Mouse (Mus musculus): ENCODE results near the gene Olfr1283. TPM values are rescaled to one million over a fixed set of nuclear protein-coding genes. Genes with fewer than 3 reads are reported as not detected.
"Not testable (repeated sequence)": the region's sequence is repeated elsewhere in the genome, so short reads cannot be mapped to it uniquely, and the experiment has no call there.

The Olfr1283 gene
- not detected in 2 replicates for polyA plus RNA-seq (2014; fragmentation: Nextera tagmentation; extraction: Ambion mirVana)

DNA sequence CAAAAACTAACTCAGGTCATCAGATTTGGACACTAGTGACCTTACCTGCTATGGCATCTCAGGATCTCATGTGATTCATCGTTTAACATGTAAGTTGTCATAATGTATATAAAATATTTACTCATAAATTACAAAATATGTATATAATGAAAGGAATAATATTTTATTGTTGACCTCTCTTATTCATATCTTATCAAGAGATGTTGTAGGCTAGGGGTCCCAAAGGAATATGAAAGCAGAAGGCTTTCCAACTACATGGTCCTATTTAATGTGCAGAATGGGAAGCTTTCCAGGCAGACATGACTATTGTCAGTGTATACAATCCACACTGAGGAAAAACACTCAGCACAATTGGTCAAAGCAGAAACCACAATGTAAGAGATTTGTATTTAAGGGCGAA lies at the start of gene Olfr1283:
Gene Olfr1283 (plus strand): TSS at position 301 of the 400 bp plus-strand sequence.
- no peaks in the 10 kb centered on the region for H3K4me1 ChIP-seq (ENCODE audit: control insufficient read depth, insufficient read depth, low read length)
- H3K9me3 ChIP-seq (replicated peaks; ENCODE audit: control insufficient read depth, low read length) = no peaks in the 10 kb centered on the region
- H3K27ac ChIP-seq (ENCODE audit: low read depth, low read length) = no peak within 1 kb of the TSS
- H3K36me3 ChIP-seq (ENCODE audit: control insufficient read depth, insufficient read depth, low read length) = no peaks in the 10 kb centered on the region
- WGBS = 81% methylated on average over 2 of the region's 2 CpGs
- DNase-seq (ENCODE audit: low spot score) (no peak), ATAC-seq (no peak)
- H3K27me3 ChIP-seq (replicated peaks; ENCODE audit: control insufficient read depth, insufficient read depth, low read length) = no peaks in the 10 kb centered on the region
- H3K4me3 ChIP-seq (ENCODE audit: low read depth, low read length) = no peak within 1 kb of the TSS
- no peak within 1 kb of the TSS for H3K4me2 ChIP-seq (ENCODE audit: low read length)
- H3K9ac ChIP-seq (ENCODE audit: low read length) = no peak within 1 kb of the TSS

DNA sequence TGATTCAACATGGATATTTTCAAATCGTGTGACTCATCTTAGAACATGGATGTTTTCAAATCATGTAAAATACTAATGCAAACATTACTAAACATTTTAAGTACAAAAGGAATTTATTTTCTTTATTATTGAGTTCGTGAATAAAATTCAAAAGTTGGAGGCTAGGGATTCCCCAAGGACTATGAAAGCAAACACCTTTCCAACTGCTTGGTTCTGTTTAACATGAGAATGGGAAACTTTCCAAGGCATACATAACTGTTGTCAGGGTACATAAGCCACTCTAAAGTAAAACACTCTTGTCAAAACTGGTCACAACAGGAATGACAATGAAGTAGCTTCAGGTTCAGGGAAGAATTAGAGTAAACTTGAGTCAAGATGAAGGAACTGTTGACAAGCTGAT lies 40.4 kb upstream of the Olfr1283 start, which contains the start of gene Olfr1281:
Gene Olfr1281 (plus strand): TSS at position 301 of the 400 bp plus-strand sequence.
- WGBS = 81% methylated on average over 2 of the region's 2 CpGs
- Histone ChIP-seq H3K4me2 (ENCODE audit: low read length) (no peak within 1 kb of the TSS), H3K27me3 (replicated peaks; ENCODE audit: control insufficient read depth, insufficient read depth, low read length) (no peaks in the 10 kb centered on the region), H3K4me3 (ENCODE audit: low read depth, low read length) (no peak within 1 kb of the TSS), H3K4me1 (ENCODE audit: control insufficient read depth, insufficient read depth, low read length) (no peaks in the 10 kb centered on the region), H3K9me3 (replicated peaks; ENCODE audit: control insufficient read depth, low read length) (no peaks in the 10 kb centered on the region), H3K36me3 (ENCODE audit: control insufficient read depth, insufficient read depth, low read length) (no peaks in the 10 kb centered on the region), H3K27ac (ENCODE audit: low read depth, low read length) (no peak within 1 kb of the TSS), H3K9ac (ENCODE audit: low read length) (no peak within 1 kb of the TSS)
- DNase-seq (ENCODE audit: low spot score) (no peak), ATAC-seq (no peak)

DNA sequence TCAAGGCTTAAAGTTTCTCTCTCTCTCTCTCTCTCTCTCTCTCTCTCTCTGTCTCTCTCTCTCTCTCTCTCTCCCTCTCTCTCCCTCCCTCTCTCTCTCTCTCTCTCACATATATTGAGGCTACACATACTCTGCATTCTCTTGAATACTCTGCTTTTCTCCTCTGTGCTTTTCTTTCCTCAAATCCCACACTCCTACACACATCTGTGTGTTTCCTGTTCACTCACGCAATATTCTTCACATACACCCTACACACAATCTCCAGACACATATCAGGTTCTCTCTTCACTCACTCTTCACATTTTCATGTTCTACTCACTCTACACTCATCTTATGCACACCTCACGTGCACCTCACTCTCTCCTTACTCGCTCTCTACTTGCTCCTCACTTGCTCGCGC lies 32.9 kb upstream of the Olfr1283 start:
- H3K4me2 ChIP-seq (ENCODE audit: low read length); DNase-seq (ENCODE audit: low spot score); H3K4me3 ChIP-seq (ENCODE audit: low read depth, low read length); H3K27ac ChIP-seq (ENCODE audit: low read depth, low read length); H3K9me3 ChIP-seq (replicated peaks; ENCODE audit: control insufficient read depth, low read length); H3K4me1 ChIP-seq (ENCODE audit: control insufficient read depth, insufficient read depth, low read length); H3K27me3 ChIP-seq (replicated peaks; ENCODE audit: control insufficient read depth, insufficient read depth, low read length); H3K36me3 ChIP-seq (ENCODE audit: control insufficient read depth, insufficient read depth, low read length); H3K9ac ChIP-seq (ENCODE audit: low read length); ATAC-seq: not testable (repeated sequence)
- WGBS = 83% methylated on average over 5 of the region's 5 CpGs

- H3K27me3 ChIP-seq (replicated peaks; ENCODE audit: control insufficient read depth, insufficient read depth, low read length) = no peaks in the 10 kb centered on the region
- ATAC-seq (no peak), DNase-seq (ENCODE audit: low spot score) (no peak)
- no peak within 1 kb of the TSS for H3K4me3 ChIP-seq (ENCODE audit: low read depth, low read length)
- no peaks in the 10 kb centered on the region for H3K4me1 ChIP-seq (ENCODE audit: control insufficient read depth, insufficient read depth, low read length)
- WGBS = 85% methylated on average over 2 of the region's 2 CpGs
- no peaks in the 10 kb centered on the region for H3K36me3 ChIP-seq (ENCODE audit: control insufficient read depth, insufficient read depth, low read length)
- no peaks in the 10 kb centered on the region for H3K9me3 ChIP-seq (replicated peaks; ENCODE audit: control insufficient read depth, low read length)
- H3K4me2 ChIP-seq (ENCODE audit: low read length) = no peak within 1 kb of the TSS
- no peak within 1 kb of the TSS for H3K27ac ChIP-seq (ENCODE audit: low read depth, low read length)
- no peak within 1 kb of the TSS for H3K9ac ChIP-seq (ENCODE audit: low read length)
These were observed 30.6 kb upstream of the Olfr1283 start, which contains the start of gene Olfr1282 for GRCm38 (mm10) chr2:111335976-111336375. TSS of gene Olfr1282 (minus strand) at chr2:111336076.

- no peaks in the 10 kb centered on the region for H3K36me3 ChIP-seq (ENCODE audit: control insufficient read depth, insufficient read depth, low read length)
- no peak within 1 kb of the TSS for H3K4me2 ChIP-seq (ENCODE audit: low read length)
- no peaks in the 10 kb centered on the region for H3K4me1 ChIP-seq (ENCODE audit: control insufficient read depth, insufficient read depth, low read length)
- WGBS = 94% methylated on average over 1 of the region's 1 CpGs
- H3K9ac ChIP-seq (ENCODE audit: low read length) = no peak within 1 kb of the TSS
- DNase-seq (ENCODE audit: low spot score) (no peak), ATAC-seq (no peak)
- no peaks in the 10 kb centered on the region for H3K27me3 ChIP-seq (replicated peaks; ENCODE audit: control insufficient read depth, insufficient read depth, low read length)
- no peak within 1 kb of the TSS for H3K4me3 ChIP-seq (ENCODE audit: low read depth, low read length)
- H3K9me3 ChIP-seq (replicated peaks; ENCODE audit: control insufficient read depth, low read length) = no peaks in the 10 kb centered on the region
- no peak within 1 kb of the TSS for H3K27ac ChIP-seq (ENCODE audit: low read depth, low read length)
These were observed 8.6 kb downstream of the Olfr1283 start, which contains the start of gene Olfr1284 for GRCm38 (mm10) chr2:111375222-111375621. TSS of gene Olfr1284 (plus strand) at chr2:111375522.

Other genes starting within 250 kb of the Olfr1283 start
- gene Gm15130, start 213.9 kb upstream of the Olfr1283 start, polyA plus RNA-seq (2014; fragmentation: Nextera tagmentation; extraction: Ambion mirVana) = not detected in 2 replicates
- gene 4930430A15Rik, start 137.2 kb upstream of the Olfr1283 start, polyA plus RNA-seq (2014; fragmentation: Nextera tagmentation; extraction: Ambion mirVana) = not detected in 2 replicates
- not detected in 2 replicates for gene Olfr1275, start 131.5 kb upstream of the Olfr1283 start, polyA plus RNA-seq (2014; fragmentation: Nextera tagmentation; extraction: Ambion mirVana)
- gene Olfr1276, start 112.3 kb upstream of the Olfr1283 start, polyA plus RNA-seq (2014; fragmentation: Nextera tagmentation; extraction: Ambion mirVana) = not detected in 2 replicates
- gene Olfr1277, start 92.7 kb upstream of the Olfr1283 start, polyA plus RNA-seq (2014; fragmentation: Nextera tagmentation; extraction: Ambion mirVana) = not detected in 2 replicates
- not detected in 2 replicates for gene Olfr1278, start 76.7 kb upstream of the Olfr1283 start, polyA plus RNA-seq (2014; fragmentation: Nextera tagmentation; extraction: Ambion mirVana)
- not detected in 2 replicates for gene Olfr1279, start 66.2 kb upstream of the Olfr1283 start, polyA plus RNA-seq (2014; fragmentation: Nextera tagmentation; extraction: Ambion mirVana)
- not detected in 2 replicates for gene Olfr1280, start 52.8 kb upstream of the Olfr1283 start, polyA plus RNA-seq (2014; fragmentation: Nextera tagmentation; extraction: Ambion mirVana)
- gene Olfr1281, start 40.3 kb upstream of the Olfr1283 start, polyA plus RNA-seq (2014; fragmentation: Nextera tagmentation; extraction: Ambion mirVana) = not detected in 2 replicates
- not detected in 2 replicates for gene Olfr1282, start 30.7 kb upstream of the Olfr1283 start, polyA plus RNA-seq (2014; fragmentation: Nextera tagmentation; extraction: Ambion mirVana)
- not detected in 2 replicates for gene Olfr1284, start 8.7 kb downstream of the Olfr1283 start, polyA plus RNA-seq (2014; fragmentation: Nextera tagmentation; extraction: Ambion mirVana)
- gene Olfr1286, start 56.3 kb downstream of the Olfr1283 start, polyA plus RNA-seq (2014; fragmentation: Nextera tagmentation; extraction: Ambion mirVana) = not detected in 2 replicates
- not detected in 2 replicates for gene Olfr1287, start 82.4 kb downstream of the Olfr1283 start, polyA plus RNA-seq (2014; fragmentation: Nextera tagmentation; extraction: Ambion mirVana)
- gene Olfr1288, start 107.3 kb downstream of the Olfr1283 start, polyA plus RNA-seq (2014; fragmentation: Nextera tagmentation; extraction: Ambion mirVana) = not detected in 2 replicates
- gene Olfr1289, start 114.0 kb downstream of the Olfr1283 start, polyA plus RNA-seq (2014; fragmentation: Nextera tagmentation; extraction: Ambion mirVana) = not detected in 2 replicates
- not detected in 2 replicates for gene Olfr1290, start 127.0 kb downstream of the Olfr1283 start, polyA plus RNA-seq (2014; fragmentation: Nextera tagmentation; extraction: Ambion mirVana)
- gene Olfr1291-ps1, start 130.4 kb downstream of the Olfr1283 start, polyA plus RNA-seq (2014; fragmentation: Nextera tagmentation; extraction: Ambion mirVana) = not detected in 2 replicates
- not detected in 2 replicates for gene Olfr1293-ps, start 158.4 kb downstream of the Olfr1283 start, polyA plus RNA-seq (2014; fragmentation: Nextera tagmentation; extraction: Ambion mirVana)
- not detected in 2 replicates for gene Olfr1294, start 173.5 kb downstream of the Olfr1283 start, polyA plus RNA-seq (2014; fragmentation: Nextera tagmentation; extraction: Ambion mirVana)
- not detected in 2 replicates for gene Olfr1295, start 202.9 kb downstream of the Olfr1283 start, polyA plus RNA-seq (2014; fragmentation: Nextera tagmentation; extraction: Ambion mirVana)